15 mouse cellular contexts compared by ENCODE assay signal in the genomic region with DNA sequence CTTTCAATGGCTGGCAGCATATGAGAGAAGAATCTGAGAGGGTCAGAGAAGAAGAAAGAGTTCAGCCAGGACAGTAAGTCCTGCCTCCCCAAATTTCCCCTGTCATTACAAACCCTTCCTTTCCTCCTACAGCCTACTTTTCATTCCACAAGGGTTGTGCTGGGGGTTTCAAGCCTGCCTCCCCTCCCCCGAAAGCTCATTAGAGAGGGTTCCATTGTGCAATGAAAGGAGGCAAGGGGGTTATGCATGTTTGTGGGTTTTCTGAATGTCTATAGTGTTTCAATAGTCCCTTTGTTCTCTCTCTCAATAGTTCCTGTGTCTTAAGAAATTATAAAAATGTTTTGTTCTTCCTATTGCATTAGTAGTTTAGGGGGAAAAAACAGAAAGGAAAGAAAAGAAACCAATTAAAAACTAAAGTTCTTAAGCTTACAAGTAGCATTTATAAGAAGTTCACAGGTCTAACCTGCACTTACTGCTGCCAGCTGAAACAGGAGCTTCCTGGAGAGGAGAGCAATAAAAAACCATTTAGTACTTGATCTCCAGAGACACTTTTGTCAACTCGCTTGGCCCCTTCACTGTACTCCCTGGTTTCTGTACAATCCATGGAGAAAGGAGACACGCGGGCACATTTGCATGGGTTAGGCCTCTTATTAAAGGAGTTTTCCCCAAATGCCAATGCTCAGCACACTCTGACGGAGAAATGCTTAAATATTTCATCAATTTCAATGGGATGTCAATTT.
A peak's percentile ranks its signal among the peaks of the same experiment; 100 is the strongest.
DNase-seq lines count a peak whose midpoint lies in the region; ATAC-seq and TF ChIP-seq lines count a peak whose summit lies in the region.
"Had no signal": no experiment of that assay in that cellular context is flagged by ENCODE, and none has a peak within 500 bp of the region (broad histone marks: within the 10 kb centered on the region; RNA-seq: fewer than 3 reads in every experiment).

No protein-coding gene starts in this region.

- no peak overlapping the region for H3K27ac ChIP-seq in hindbrain, embryonic 12.5 days
- H3K27ac ChIP-seq in olfactory bulb, adult 2 months (ENCODE audit: insufficient read depth, low read depth, low read length), result 0 out of 2 replicates have a peak overlapping the region, but pooled peaks have one; percentile 48

- H3K27me3 ChIP-seq in hindbrain, embryonic 12.5 days, result no peaks in the 10 kb centered on the region
- H3K27me3 ChIP-seq: heart, embryonic 12.5 days had no signal

- peak; percentile 10 for DNase-seq in layer of hippocampus, adult 9-11 months
- DNase-seq in layer of hippocampus, postnatal 10 days (ENCODE audit: low spot score in 2 of 2), result no peak
- DNase-seq in embryo, embryonic 9.5 days (ENCODE audit: extremely low spot score), result peak; percentile 10
- DNase-seq in cerebellum, adult 9-10 months, result no peak
- no peak for DNase-seq in cerebellum, postnatal 14 days
- no peak for DNase-seq in urinary bladder, postnatal 4 days (ENCODE audit: low spot score in 2 of 2)
- DNase-seq: adrenal gland, adult 2 months; cerebellum, adult 11-12 months; kidney, postnatal 36 days; lung, embryonic 14.5 days; thymus, postnatal 4 days had no signal

- H3K9ac ChIP-seq in hindbrain, embryonic 12.5 days, result no peak overlapping the region
- H3K9ac ChIP-seq: heart, embryonic 12.5 days; lung, embryonic 14.5 days had no signal

- no peak overlapping the region for H3K4me3 ChIP-seq in hindbrain, embryonic 12.5 days
- no peak overlapping the region for H3K4me3 ChIP-seq in olfactory bulb, adult 2 months (ENCODE audit: insufficient read depth, low read depth, low read length)
- H3K4me3 ChIP-seq: heart, embryonic 12.5 days had no signal

- H3K9me3 ChIP-seq in hindbrain, embryonic 12.5 days (replicated peaks), result no peaks in the 10 kb centered on the region
- H3K9me3 ChIP-seq: heart, embryonic 12.5 days had no signal

- no peak overlapping the region for H3K4me2 ChIP-seq in hindbrain, embryonic 12.5 days (replicated peaks)
- H3K4me2 ChIP-seq: heart, embryonic 12.5 days; lung, embryonic 14.5 days had no signal

- WGBS in hindbrain, embryonic 12.5 days, result 35% methylated on average over 5 of the region's 5 CpGs
- 73% methylated on average over 5 of the region's 5 CpGs for WGBS in olfactory bulb, adult 2 months

- no peaks in the 10 kb centered on the region for H3K36me3 ChIP-seq in hindbrain, embryonic 12.5 days
- H3K36me3 ChIP-seq: heart, embryonic 12.5 days had no signal

- TF ChIP-seq CTCF in olfactory bulb, adult 2 months (IDR thresholded peaks at IDR 0.05; ENCODE audit: insufficient read depth, low read depth, low read length), result no peak

- TF ChIP-seq POLR2A in olfactory bulb, adult 2 months (IDR thresholded peaks at IDR 0.05; ENCODE audit: insufficient read depth, low read depth, low read length), result no peak

- peak; percentile 81 for ATAC-seq in hindbrain, embryonic 12.5 days (ENCODE audit: low FRiP score)
- ATAC-seq: inflammation-experienced regulatory T-cells, adult 6 months had no signal

- H3K4me1 ChIP-seq in hindbrain, embryonic 12.5 days, result peaks cover 9% of the 10 kb centered on the region; the same call in 1 of the 2 replicates
- H3K4me1 ChIP-seq in olfactory bulb, adult 2 months (ENCODE audit: control insufficient read depth, insufficient read depth, low read length), result no peaks in the 10 kb centered on the region
- H3K4me1 ChIP-seq: heart, embryonic 12.5 days had no signal

Comparison
In these comparisons a context has a peak if more than half of its experiments do, and no peak if none do; other contexts are left out.
1. DNase-seq: peak in layer of hippocampus, adult 9-11 months (single experiment) and embryo, embryonic 9.5 days (single experiment); none in layer of hippocampus, postnatal 10 days (0 of 2), cerebellum, adult 9-10 months (single experiment), cerebellum, postnatal 14 days (0 of 2) and urinary bladder, postnatal 4 days (0 of 2).